Mouse (Mus musculus) thymus, adult 2 months (tissue): Measurements from ENCODE around the gene Rrp15.

Source experiments
- CTCF ChIP-seq: fragments of 200-500 bp; IDR thresholded peaks from 2 replicates; pipeline ENCODE4 v1.5.1; 2012; ENCODE audit warnings: mild to moderate bottlenecking, control low read depth, low read length, moderate library complexity, borderline replicate concordance; ENCODE audit not compliant: control insufficient read depth, poor library complexity, insufficient read depth; ENCODE audit errors: extremely low read depth
- POLR2A ChIP-seq: fragments of 200-500 bp; IDR thresholded peaks from 2 replicates; pipeline ENCODE4 v1.6.1; 2012; ENCODE audit warnings: mild to moderate bottlenecking, low read length, control low read depth, moderate library complexity; ENCODE audit not compliant: control insufficient read depth, poor library complexity, insufficient read depth; ENCODE audit errors: extremely low read depth

DNA sequence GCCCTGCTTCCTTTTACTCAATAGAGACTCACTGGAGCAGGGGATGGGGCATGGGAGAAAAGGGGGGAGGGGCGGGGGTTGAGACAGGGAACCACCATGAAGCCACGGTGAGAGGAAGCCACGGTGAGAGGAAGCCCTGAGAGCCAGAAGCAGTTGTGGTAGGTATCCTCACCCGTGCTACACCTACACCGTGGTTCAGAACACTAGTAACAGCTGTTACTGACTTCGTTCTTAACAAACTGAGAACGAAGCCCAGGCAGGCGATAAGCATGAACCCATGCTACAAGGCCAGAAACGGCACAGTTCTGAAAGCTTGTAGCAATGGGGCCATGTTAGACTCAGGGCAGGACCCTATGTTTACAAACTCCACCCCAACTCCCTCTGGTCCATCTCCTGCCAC, 52.9 kb downstream of the Rrp15 start:
- TF ChIP-seq POLR2A (no peak), CTCF (no peak)
